Mouse (Mus musculus) kidney, embryonic 16.5 days (tissue): ENCODE data around the gene 4933428G20Rik. TPM values are rescaled to one million over a fixed set of nuclear protein-coding genes. Genes with fewer than 3 reads are reported as not detected.

Source experiments
- ATAC-seq: fragments of 200-750 bp; cut with Nextera tagmentation; 2 replicates; pipeline ENCODE4 v1.8.0; 2017; ENCODE audit warnings: moderate TSS enrichment; ENCODE audit not compliant: low FRiP score, low TSS enrichment
- H3K27ac ChIP-seq: fragments of 300-500 bp; sonication (generic); 2 replicates; pipeline ENCODE4 v1.5.1; 2014; ENCODE audit warnings: low read length
- H3K27me3 ChIP-seq: fragments of 300-500 bp; sonication (generic); 2 replicates; pipeline ENCODE4 v1.6.1; 2014; ENCODE audit warnings: low read length, control low read depth, mixed read lengths; ENCODE audit not compliant: insufficient read depth
- H3K36me3 ChIP-seq: fragments of 300-500 bp; sonication (generic); 2 replicates; pipeline ENCODE4 v1.6.1; 2014; ENCODE audit warnings: low read length, control low read depth, mixed read lengths; ENCODE audit not compliant: insufficient read depth
- H3K4me1 ChIP-seq: fragments of 300-500 bp; sonication (generic); 2 replicates; pipeline ENCODE4 v1.6.1; 2014; ENCODE audit warnings: low read length, control low read depth, mixed read lengths; ENCODE audit not compliant: insufficient read depth
- H3K4me2 ChIP-seq: fragments of 300-500 bp; sonication (generic); replicated peaks from 2 replicates; pipeline ENCODE4 v1.6.1; 2014; ENCODE audit warnings: low read depth, low read length
- H3K4me3 ChIP-seq: fragments of 300-500 bp; sonication (generic); 2 replicates; pipeline ENCODE4 v1.5.1; 2014; ENCODE audit warnings: mild to moderate bottlenecking, low read length
- H3K9ac ChIP-seq: fragments of 300-500 bp; sonication (generic); replicated peaks from 2 replicates; pipeline ENCODE4 v1.6.1; 2014; ENCODE audit warnings: low read length
- H3K9me3 ChIP-seq: fragments of 300-500 bp; sonication (generic); 2 replicates; pipeline ENCODE4 v1.6.1; 2016; ENCODE audit warnings: low read length, control low read depth
- WGBS: fragments of 180-500 bp; shearing (Covaris S2); extraction: QIAGEN DNeasy Blood & Tissue Kit; methylation state at CpG from one replicate; pipeline ENCODE4 v1.1.7; 2014; 5-methylcytosine and 5-hydroxymethylcytosine counted together
- polyA plus RNA-seq: library from polyadenylated mRNA; unstranded; fragments of >200 nt; fragmentation: Nextera tagmentation; extraction: Ambion mirVana; gene quantifications from 2 replicates; pipeline ENCODE4 v1.2.1, GENCODE M21; 2015

The 4933428G20Rik gene
- polyA plus RNA-seq, 1 experiment from 2014 or later = 0.75 TPM

- no peaks in the 10 kb centered on the region for H3K27me3 ChIP-seq
- H3K36me3 ChIP-seq = peaks cover 45% of the 10 kb centered on the region
- ATAC-seq = peak; percentile 62; the same call in 1 of the 2 replicates
- no peak overlapping the region for H3K27ac ChIP-seq
- no peak overlapping the region for H3K4me2 ChIP-seq
- no peak overlapping the region for H3K9ac ChIP-seq
- WGBS = 34% methylated on average over 16 of the region's 16 CpGs
- H3K4me3 ChIP-seq = no peak overlapping the region
- 0 out of 2 replicates have a peak, but pooled peaks cover 3% of the 10 kb centered on the region for H3K4me1 ChIP-seq
- no peaks in the 10 kb centered on the region for H3K9me3 ChIP-seq
Observed at GRCm38 (mm10) chr11:97489589-97490324, 10.4 kb downstream of the 4933428G20Rik start.

GRCm38 (mm10) chr11:97487656-97488055, 12.5 kb downstream of the 4933428G20Rik start:
- no peak overlapping the region for H3K4me2 ChIP-seq
- peaks cover 6% of the 10 kb centered on the region; the same call in 1 of the 2 replicates for H3K4me1 ChIP-seq
- ATAC-seq = no peak
- WGBS = 52% methylated on average over 3 of the region's 3 CpGs
- no peak overlapping the region for H3K9ac ChIP-seq
- peaks cover 37% of the 10 kb centered on the region for H3K36me3 ChIP-seq
- H3K4me3 ChIP-seq = no peak overlapping the region
- H3K27ac ChIP-seq = no peak overlapping the region
- H3K27me3 ChIP-seq = no peaks in the 10 kb centered on the region
- H3K9me3 ChIP-seq = no peaks in the 10 kb centered on the region

- Histone ChIP-seq H3K9me3 (no peaks in the 10 kb centered on the region), H3K36me3 (peaks cover 22% of the 10 kb centered on the region), H3K9ac (no peak overlapping the region), H3K4me2 (no peak overlapping the region), H3K4me3 (no peak overlapping the region), H3K27me3 (no peaks in the 10 kb centered on the region), H3K27ac (no peak overlapping the region), H3K4me1 (peaks cover 17% of the 10 kb centered on the region)
- WGBS = 51% methylated on average over 8 of the region's 8 CpGs
- ATAC-seq = no peak
Observed at GRCm38 (mm10) chr11:97485661-97486060, 14.5 kb downstream of the 4933428G20Rik start.

- Histone ChIP-seq H3K27me3 (no peaks in the 10 kb centered on the region), H3K4me3 (no peak overlapping the region), H3K9ac (no peak overlapping the region), H3K4me2 (no peak overlapping the region), H3K4me1 (peaks cover 18% of the 10 kb centered on the region), H3K9me3 (no peaks in the 10 kb centered on the region), H3K27ac (no peak overlapping the region), H3K36me3 (peaks cover 35% of the 10 kb centered on the region)
- 80% methylated on average over 8 of the region's 8 CpGs for WGBS
- no peak for ATAC-seq
Observed at GRCm38 (mm10) chr11:97479824-97480223, 20.3 kb downstream of the 4933428G20Rik start.

GRCm38 (mm10) chr11:97479085-97479484, 21.1 kb downstream of the 4933428G20Rik start:
- Histone ChIP-seq H3K36me3 (peaks cover 38% of the 10 kb centered on the region), H3K4me2 (no peak overlapping the region), H3K27me3 (no peaks in the 10 kb centered on the region), H3K27ac (no peak overlapping the region), H3K9ac (no peak overlapping the region), H3K9me3 (no peaks in the 10 kb centered on the region), H3K4me1 (peaks cover 18% of the 10 kb centered on the region), H3K4me3 (no peak overlapping the region)
- ATAC-seq = no peak
- WGBS = 67% methylated on average over 10 of the region's 10 CpGs

- no peaks in the 10 kb centered on the region for H3K9me3 ChIP-seq
- no peaks in the 10 kb centered on the region for H3K27me3 ChIP-seq
- H3K9ac ChIP-seq = no peak overlapping the region
- H3K4me3 ChIP-seq = no peak overlapping the region
- ATAC-seq = no peak
- 85% methylated on average over 6 of the region's 6 CpGs for WGBS
- H3K4me1 ChIP-seq = peaks cover 18% of the 10 kb centered on the region
- H3K4me2 ChIP-seq = no peak overlapping the region
- H3K36me3 ChIP-seq = peaks cover 40% of the 10 kb centered on the region
- no peak overlapping the region for H3K27ac ChIP-seq
Observed at GRCm38 (mm10) chr11:97478345-97478744, 21.8 kb downstream of the 4933428G20Rik start.

GRCm38 (mm10) chr11:97477431-97477830, 22.7 kb downstream of the 4933428G20Rik start:
- ATAC-seq = peak; percentile 77
- Histone ChIP-seq H3K27ac (no peak overlapping the region), H3K4me3 (no peak overlapping the region), H3K4me2 (no peak overlapping the region), H3K4me1 (peaks cover 13% of the 10 kb centered on the region), H3K9ac (no peak overlapping the region), H3K36me3 (peaks cover 36% of the 10 kb centered on the region), H3K27me3 (no peaks in the 10 kb centered on the region), H3K9me3 (no peaks in the 10 kb centered on the region)
- 46% methylated on average over 7 of the region's 7 CpGs for WGBS

- WGBS = 62% methylated on average over 8 of the region's 8 CpGs
Observed at GRCm38 (mm10) chr11:97476334-97477095, 23.6 kb downstream of the 4933428G20Rik start.

GRCm38 (mm10) chr11:97471276-97471675, 28.9 kb downstream of the 4933428G20Rik start:
- H3K27me3 ChIP-seq = no peaks in the 10 kb centered on the region
- no peak for ATAC-seq
- peaks cover 52% of the 10 kb centered on the region for H3K36me3 ChIP-seq
- H3K4me2 ChIP-seq = no peak overlapping the region
- H3K9me3 ChIP-seq = no peaks in the 10 kb centered on the region
- no peak overlapping the region for H3K9ac ChIP-seq
- H3K4me1 ChIP-seq = no peaks in the 10 kb centered on the region
- no peak overlapping the region for H3K4me3 ChIP-seq
- 89% methylated on average over 6 of the region's 6 CpGs for WGBS
- H3K27ac ChIP-seq = no peak overlapping the region

More at GRCm38 (mm10) chr11:97476334-97477095, 23.6 kb downstream of the 4933428G20Rik start:
- Histone ChIP-seq H3K4me2 (no peak overlapping the region), H3K4me1 (peaks cover 5% of the 10 kb centered on the region), H3K9me3 (no peaks in the 10 kb centered on the region), H3K36me3 (peaks cover 34% of the 10 kb centered on the region), H3K4me3 (no peak overlapping the region), H3K27me3 (no peaks in the 10 kb centered on the region), H3K27ac (no peak overlapping the region), H3K9ac (no peak overlapping the region)
- ATAC-seq = 0 out of 2 replicates have a peak, but pooled peaks have one; percentile 20

GRCm38 (mm10) chr11:97469828-97470227, 30.3 kb downstream of the 4933428G20Rik start:
- no peak overlapping the region for H3K4me2 ChIP-seq
- no peaks in the 10 kb centered on the region for H3K27me3 ChIP-seq
- H3K9me3 ChIP-seq = no peaks in the 10 kb centered on the region
- no peak overlapping the region for H3K4me3 ChIP-seq
- 94% methylated on average over 7 of the region's 7 CpGs for WGBS
- no peaks in the 10 kb centered on the region for H3K4me1 ChIP-seq
- H3K9ac ChIP-seq = no peak overlapping the region
- no peak overlapping the region for H3K27ac ChIP-seq
- peaks cover 51% of the 10 kb centered on the region for H3K36me3 ChIP-seq
- no peak for ATAC-seq
